Mouse (Mus musculus) liver, embryonic 12.5 days (tissue): ENCODE results near the gene Disp1. TPM values are rescaled to one million over a fixed set of nuclear protein-coding genes. Genes with fewer than 3 reads are reported as not detected.
A peak's percentile ranks its signal among the peaks of the same experiment; 100 is the strongest.

Experiments
- ATAC-seq: fragments of 200-750 bp; cut with Nextera tagmentation; 2 replicates; pipeline ENCODE4 v1.8.0; 2017; ENCODE audit warnings: moderate number of reproducible peaks, mild to moderate bottlenecking, moderate library complexity
- H3K27ac ChIP-seq: fragments of 300-500 bp; sonication (generic); 2 replicates; pipeline ENCODE4 v1.5.1; 2016; ENCODE audit warnings: mild to moderate bottlenecking
- H3K27me3 ChIP-seq: fragments of 300-500 bp; sonication (generic); replicated peaks from 2 replicates; pipeline ENCODE4 v1.6.1; 2016; ENCODE audit warnings: mild to moderate bottlenecking, moderate library complexity
- H3K36me3 ChIP-seq: fragments of 300-500 bp; sonication (generic); 2 replicates; pipeline ENCODE4 v1.6.1; 2016; ENCODE audit warnings: mild to moderate bottlenecking, moderate library complexity
- H3K4me1 ChIP-seq: fragments of 300-500 bp; sonication (generic); 2 replicates; pipeline ENCODE4 v1.6.1; 2016
- H3K4me2 ChIP-seq: fragments of 300-500 bp; sonication (generic); 2 replicates; pipeline ENCODE4 v1.6.1; 2016; ENCODE audit warnings: mild to moderate bottlenecking, moderate library complexity
- H3K4me3 ChIP-seq: fragments of 300-500 bp; sonication (generic); 2 replicates; pipeline ENCODE4 v1.5.1; 2016; ENCODE audit warnings: mild to moderate bottlenecking, moderate library complexity
- H3K9ac ChIP-seq: fragments of 300-500 bp; sonication (generic); 2 replicates; pipeline ENCODE4 v1.6.1; 2016; ENCODE audit warnings: mild to moderate bottlenecking, moderate library complexity
- H3K9me3 ChIP-seq: fragments of 300-500 bp; sonication (generic); replicated peaks from 2 replicates; pipeline ENCODE4 v1.6.1; 2016; ENCODE audit warnings: mild to moderate bottlenecking, moderate library complexity
- WGBS: fragments of 180-500 bp; shearing (Covaris S2); methylation state at CpG from one replicate; pipeline ENCODE4 v1.1.7; 2016; ENCODE audit not compliant: insufficient replicate concordance; 5-methylcytosine and 5-hydroxymethylcytosine counted together
- polyA plus RNA-seq: library from polyadenylated mRNA; unstranded; fragments of >200 nt; fragmentation: Nextera tagmentation; extraction: Ambion mirVana; gene quantifications from 2 replicates; pipeline ENCODE4 v1.2.1, GENCODE M21; 2016

Gene Disp1
- polyA plus RNA-seq, 1 experiment from 2014 or later = 4.0 TPM

DNA sequence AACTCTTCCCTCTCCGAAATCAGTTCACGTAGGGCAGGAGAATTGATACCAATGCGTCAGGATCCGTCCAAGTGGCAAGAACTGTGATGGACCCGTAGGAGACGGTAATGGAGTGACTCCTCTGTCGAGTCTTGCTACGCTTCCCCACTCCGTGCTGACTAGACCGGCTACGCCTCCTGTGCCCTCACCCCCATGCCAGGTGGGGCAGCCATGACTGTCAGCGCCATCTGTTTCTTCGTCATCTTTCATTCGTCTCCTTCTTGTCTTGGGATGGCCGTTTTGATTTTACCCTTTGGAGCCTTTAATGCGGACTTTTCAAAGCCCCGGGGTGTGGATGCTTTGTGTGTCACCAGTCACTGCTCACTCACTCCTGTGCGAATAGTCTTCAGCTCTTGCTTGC, 26.6 kb downstream of the Disp1 start:
- Histone ChIP-seq H3K4me1 (peaks cover 15% of the 10 kb centered on the region; the same call in 1 of the 2 replicates), H3K36me3 (no peaks in the 10 kb centered on the region), H3K27me3 (no peaks in the 10 kb centered on the region), H3K9ac (no peak overlapping the region), H3K4me3 (no peak overlapping the region), H3K4me2 (no peak overlapping the region), H3K27ac (no peak overlapping the region), H3K9me3 (no peaks in the 10 kb centered on the region)
- no peak for ATAC-seq
- 87% methylated on average over 18 of the region's 18 CpGs for WGBS

DNA sequence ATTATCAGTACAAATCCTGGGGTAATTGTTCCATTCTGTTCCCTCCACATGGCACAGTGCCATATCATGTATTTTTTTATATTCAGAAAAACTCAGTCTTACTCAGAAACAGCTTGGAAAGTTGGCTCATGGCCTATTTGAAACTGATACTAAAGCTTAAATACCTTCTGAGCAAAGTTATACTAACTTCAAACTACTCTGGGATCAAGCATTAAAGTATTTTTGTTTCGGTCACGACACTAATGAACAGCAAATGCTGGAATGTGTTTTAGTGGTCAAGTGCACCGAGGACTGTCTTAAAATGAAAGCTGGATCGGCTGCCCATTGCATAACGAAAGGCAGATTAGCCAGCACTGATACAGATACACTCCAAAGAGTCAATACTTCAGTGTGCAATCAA, 27.2 kb downstream of the Disp1 start:
- no peak overlapping the region for H3K4me3 ChIP-seq
- WGBS = 77% methylated on average over 5 of the region's 5 CpGs
- no peak for ATAC-seq

DNA sequence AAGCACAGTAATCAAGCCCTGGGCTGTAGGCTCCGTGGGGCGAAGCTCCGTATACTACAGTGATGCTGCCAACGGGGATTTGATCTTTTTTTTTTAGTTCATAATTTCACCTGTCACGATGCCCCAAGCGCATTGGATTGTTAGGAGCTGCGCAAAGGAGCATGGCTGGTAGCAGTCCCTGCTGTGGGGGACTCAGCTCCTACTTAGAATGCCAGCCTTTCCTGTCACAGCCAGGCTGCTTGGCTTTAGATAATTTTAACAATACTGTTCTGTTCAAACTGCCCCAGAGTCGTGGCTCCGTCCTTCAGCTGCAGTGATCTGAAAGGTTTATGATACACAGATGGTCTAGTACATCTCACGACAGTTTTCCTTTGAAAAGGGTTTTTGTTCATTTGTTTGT, 29.9 kb downstream of the Disp1 start:
- no peaks in the 10 kb centered on the region for H3K27me3 ChIP-seq
- WGBS = 74% methylated on average over 10 of the region's 10 CpGs
- no peaks in the 10 kb centered on the region for H3K9me3 ChIP-seq
- H3K27ac ChIP-seq = no peak overlapping the region
- no peak overlapping the region for H3K4me3 ChIP-seq
- peaks cover 15% of the 10 kb centered on the region; the same call in 1 of the 2 replicates for H3K4me1 ChIP-seq
- no peaks in the 10 kb centered on the region for H3K36me3 ChIP-seq
- ATAC-seq = no peak
- H3K9ac ChIP-seq = no peak overlapping the region
- no peak overlapping the region for H3K4me2 ChIP-seq

More for the DNA sequence above, 27.2 kb downstream of the Disp1 start:
- H3K9ac ChIP-seq = no peak overlapping the region
- no peak overlapping the region for H3K4me2 ChIP-seq
- no peaks in the 10 kb centered on the region for H3K27me3 ChIP-seq
- peaks cover 15% of the 10 kb centered on the region; the same call in 1 of the 2 replicates for H3K4me1 ChIP-seq
- H3K36me3 ChIP-seq = no peaks in the 10 kb centered on the region
- H3K9me3 ChIP-seq = no peaks in the 10 kb centered on the region
- H3K27ac ChIP-seq = no peak overlapping the region

DNA sequence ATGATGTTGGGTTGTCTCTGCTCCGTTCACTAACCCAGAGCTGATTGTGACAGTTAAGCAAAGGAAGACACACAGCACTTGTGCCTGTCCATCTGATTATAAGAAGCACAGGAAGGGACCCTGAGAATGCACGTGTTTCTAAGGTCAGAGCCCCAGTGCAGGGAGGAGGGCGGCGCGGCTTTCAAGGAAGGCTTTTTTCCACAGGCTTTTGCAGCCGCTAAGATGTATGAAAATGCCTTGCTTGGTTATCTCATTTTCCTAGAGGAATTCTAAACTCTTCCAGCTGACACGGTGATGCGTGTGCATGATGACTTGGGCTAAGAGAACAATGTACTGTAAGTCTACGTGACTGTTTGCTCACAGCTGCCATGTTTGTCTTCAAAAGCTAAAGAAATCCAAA, 30.9 kb downstream of the Disp1 start:
- ATAC-seq = no peak
- Histone ChIP-seq H3K27ac (no peak overlapping the region), H3K9me3 (no peaks in the 10 kb centered on the region), H3K4me3 (no peak overlapping the region), H3K36me3 (no peaks in the 10 kb centered on the region), H3K9ac (no peak overlapping the region), H3K27me3 (no peaks in the 10 kb centered on the region), H3K4me1 (peaks cover 16% of the 10 kb centered on the region; the same call in 1 of the 2 replicates), H3K4me2 (no peak overlapping the region)
- WGBS = 71% methylated on average over 9 of the region's 9 CpGs

DNA sequence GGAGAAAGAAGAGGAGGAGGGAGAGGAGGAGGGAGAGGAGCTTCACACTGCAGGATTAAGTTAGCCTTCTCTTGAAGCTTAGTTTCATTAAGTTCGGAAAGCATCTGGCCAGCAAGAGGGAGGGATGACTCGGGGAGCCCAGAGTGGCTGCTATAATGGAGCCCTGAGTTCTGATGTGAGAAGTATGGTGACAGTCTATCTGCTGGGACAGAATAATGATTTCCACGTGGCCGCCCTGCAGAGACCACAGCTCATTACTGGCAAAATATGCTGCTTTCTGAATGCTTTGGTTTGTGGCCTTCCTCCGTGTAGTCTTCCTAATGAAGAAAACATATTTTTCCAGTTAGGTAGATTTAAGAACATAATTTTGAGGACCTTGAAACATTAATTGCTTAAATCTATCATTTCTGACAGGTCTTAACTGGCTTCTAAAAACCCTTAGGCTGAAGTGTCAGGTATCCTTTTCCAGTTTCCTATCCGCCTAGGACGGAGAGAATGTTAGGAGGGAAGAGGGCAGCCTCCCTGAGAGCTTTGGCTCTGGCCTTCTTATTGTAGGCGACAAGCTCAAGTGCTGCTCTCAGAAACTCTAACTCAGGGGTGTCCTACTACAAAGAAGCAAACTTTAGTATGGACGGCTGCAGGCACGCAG, 32.2 kb downstream of the Disp1 start:
- no peak for ATAC-seq
- WGBS = 71% methylated on average over 10 of the region's 10 CpGs
- Histone ChIP-seq H3K4me2 (no peak overlapping the region), H3K36me3 (no peaks in the 10 kb centered on the region), H3K4me3 (no peak overlapping the region), H3K9me3 (no peaks in the 10 kb centered on the region), H3K9ac (no peak overlapping the region), H3K27ac (no peak overlapping the region), H3K4me1 (peaks cover 22% of the 10 kb centered on the region; the same call in 1 of the 2 replicates), H3K27me3 (no peaks in the 10 kb centered on the region)

DNA sequence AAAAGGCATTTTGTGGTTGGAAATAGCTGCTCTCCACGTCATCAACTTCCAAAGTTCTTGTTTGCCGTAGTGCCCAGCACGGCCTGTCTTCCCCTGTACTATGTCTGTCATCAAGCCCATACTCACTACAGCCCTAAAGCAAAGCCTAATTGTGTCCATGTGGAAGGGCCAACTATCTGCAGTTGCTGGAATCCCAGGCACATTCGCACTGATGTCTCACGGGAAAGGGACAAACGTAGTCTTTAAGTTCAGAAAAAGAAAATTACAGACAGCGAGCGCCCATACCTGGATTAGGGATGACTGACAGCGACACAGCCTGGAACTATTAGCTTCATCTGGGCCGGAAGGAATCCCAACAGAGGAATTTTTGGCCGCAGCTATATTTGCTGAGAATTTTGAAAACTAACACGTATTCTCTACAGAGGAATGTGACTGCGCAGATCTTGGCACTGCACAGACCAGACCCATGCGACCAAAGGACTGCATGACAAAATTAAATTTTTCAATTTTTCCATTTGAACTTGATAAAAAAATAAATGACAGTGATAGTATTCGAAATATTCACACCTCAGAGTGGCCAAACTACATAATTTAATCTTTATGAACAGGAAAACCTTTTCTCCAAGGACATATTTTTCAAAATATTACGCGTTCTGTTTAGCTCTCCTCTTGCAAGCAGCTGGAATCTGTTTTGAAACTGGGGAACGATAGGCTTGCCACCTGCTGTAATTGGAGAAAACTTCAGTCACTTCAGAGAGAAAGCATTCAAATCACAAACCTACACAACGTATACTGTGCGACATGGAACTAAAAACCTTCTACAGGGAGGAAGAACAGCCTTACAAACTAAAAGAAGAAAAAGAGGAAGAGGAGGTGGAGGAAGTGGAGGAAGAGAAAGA, 33.0 kb downstream of the Disp1 start:
- Histone ChIP-seq H3K36me3 (no peaks in the 10 kb centered on the region), H3K9me3 (no peaks in the 10 kb centered on the region), H3K4me3 (no peak overlapping the region), H3K27ac (no peak overlapping the region), H3K4me1 (peaks cover 22% of the 10 kb centered on the region; the same call in 1 of the 2 replicates), H3K9ac (no peak overlapping the region), H3K4me2 (no peak overlapping the region), H3K27me3 (no peaks in the 10 kb centered on the region)
- ATAC-seq = no peak
- WGBS = 83% methylated on average over 20 of the region's 20 CpGs

DNA sequence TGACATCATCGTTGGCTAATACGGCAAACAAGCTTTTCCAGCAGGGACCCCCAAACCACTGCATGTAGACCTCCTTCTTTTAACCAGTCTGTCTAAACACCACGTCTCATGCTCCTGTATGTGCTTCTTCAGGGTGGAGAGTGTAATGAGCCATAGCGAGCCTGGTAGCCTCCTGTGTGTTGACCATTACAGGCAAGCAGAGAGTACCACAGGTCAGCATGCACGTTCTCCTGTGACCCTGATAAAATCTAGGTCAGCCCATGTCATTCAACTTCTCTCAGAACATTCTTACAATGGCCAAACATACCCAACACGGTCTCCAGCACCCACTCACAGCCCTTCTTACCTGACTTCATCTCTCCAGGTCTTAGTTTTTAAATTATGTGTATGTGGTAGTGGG, 35.8 kb downstream of the Disp1 start:
- peaks cover 17% of the 10 kb centered on the region for H3K4me1 ChIP-seq
- H3K9me3 ChIP-seq = no peaks in the 10 kb centered on the region
- 0 out of 2 replicates have a peak, but pooled peaks have one; percentile 33 for ATAC-seq
- H3K4me3 ChIP-seq = no peak overlapping the region
- no peaks in the 10 kb centered on the region for H3K27me3 ChIP-seq
- no peak overlapping the region for H3K27ac ChIP-seq
- no peak overlapping the region for H3K4me2 ChIP-seq
- H3K36me3 ChIP-seq = no peaks in the 10 kb centered on the region
- H3K9ac ChIP-seq = no peak overlapping the region
- WGBS = 70% methylated on average over 6 of the region's 6 CpGs

DNA sequence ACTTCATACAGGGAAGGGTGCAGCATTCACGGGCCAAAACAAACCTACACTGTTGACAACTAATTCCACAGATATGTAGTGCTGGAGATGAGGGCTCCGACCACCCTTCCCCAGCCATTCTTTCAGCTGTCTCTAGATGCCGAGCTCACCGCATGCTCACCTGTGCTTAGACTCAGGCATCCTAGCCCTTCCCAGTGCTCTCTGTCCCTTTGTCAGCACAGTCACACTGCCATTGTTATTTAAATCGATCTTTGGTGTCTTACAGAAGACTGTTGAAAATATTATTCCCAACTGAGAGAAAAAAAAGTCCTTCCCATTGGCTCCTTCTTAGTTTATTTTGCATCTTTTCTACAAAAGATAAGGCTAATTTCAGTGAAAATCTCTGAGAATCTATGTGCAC, 36.6 kb downstream of the Disp1 start:
- H3K27me3 ChIP-seq = no peaks in the 10 kb centered on the region
- no peaks in the 10 kb centered on the region for H3K36me3 ChIP-seq
- no peak overlapping the region for H3K9ac ChIP-seq
- no peak overlapping the region for H3K4me3 ChIP-seq
- 78% methylated on average over 5 of the region's 5 CpGs for WGBS
- no peaks in the 10 kb centered on the region for H3K9me3 ChIP-seq
- no peak for ATAC-seq
- H3K27ac ChIP-seq = no peak overlapping the region
- H3K4me2 ChIP-seq = no peak overlapping the region
- H3K4me1 ChIP-seq = peaks cover 14% of the 10 kb centered on the region; the same call in 1 of the 2 replicates

DNA sequence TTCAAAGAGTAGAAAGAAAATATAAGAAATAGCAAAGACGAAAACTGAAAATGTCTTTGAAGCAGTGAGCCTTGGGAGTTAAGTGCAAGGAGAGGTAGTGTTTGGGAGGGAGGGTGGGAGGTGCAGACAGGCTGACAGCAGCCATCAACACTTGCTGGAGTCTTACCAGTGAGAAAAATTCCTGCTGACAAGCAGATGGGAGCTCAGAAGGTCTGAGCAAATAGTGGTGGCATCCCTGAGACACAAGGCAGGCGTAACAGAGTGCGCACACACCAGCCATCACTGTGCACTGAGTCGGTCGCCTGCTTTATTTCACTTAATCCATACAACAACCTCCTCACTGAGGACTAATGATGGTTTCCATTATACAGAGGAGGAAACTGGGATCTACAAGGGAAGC, 37.8 kb downstream of the Disp1 start:
- Histone ChIP-seq H3K27ac (no peak overlapping the region), H3K9me3 (no peaks in the 10 kb centered on the region), H3K4me1 (peaks cover 14% of the 10 kb centered on the region; the same call in 1 of the 2 replicates), H3K36me3 (no peaks in the 10 kb centered on the region), H3K27me3 (no peaks in the 10 kb centered on the region), H3K4me2 (no peak overlapping the region), H3K9ac (no peak overlapping the region), H3K4me3 (no peak overlapping the region)
- no peak for ATAC-seq
- 79% methylated on average over 5 of the region's 5 CpGs for WGBS

DNA sequence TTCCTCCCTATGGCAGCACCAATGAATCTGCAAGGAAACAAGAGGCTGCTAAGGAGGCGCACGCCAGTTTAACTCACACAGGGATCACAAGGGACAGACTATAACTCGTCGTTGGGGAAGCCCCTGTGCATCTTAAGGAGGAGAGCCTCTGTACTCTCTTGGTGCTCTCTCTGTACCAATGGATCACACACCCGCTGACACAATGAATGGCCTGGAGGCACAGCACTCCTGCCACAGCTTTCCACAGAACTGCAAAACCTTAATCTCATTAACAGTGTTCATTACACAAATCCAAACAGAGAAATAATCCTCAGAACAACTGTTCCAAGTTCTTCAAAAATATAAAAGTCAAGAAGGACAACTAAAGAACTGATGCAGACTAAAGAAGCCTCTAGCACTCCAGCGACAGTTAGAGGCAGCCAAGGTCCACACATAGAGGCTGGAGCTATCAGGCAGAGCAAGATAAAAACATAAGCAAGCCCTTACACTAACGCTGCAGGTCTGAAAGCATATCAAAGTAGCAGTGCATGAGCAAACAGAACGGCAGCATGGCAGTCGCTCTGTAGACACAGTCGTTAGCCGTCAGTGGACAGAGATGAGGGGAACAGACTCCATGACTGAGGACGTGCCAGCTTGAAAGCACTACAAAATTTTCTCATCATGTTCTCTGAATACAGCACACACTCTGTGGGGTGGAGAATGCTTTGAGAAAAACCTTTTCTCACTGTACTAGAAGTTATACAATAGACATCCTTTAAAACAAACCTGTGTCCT, 38.5 kb downstream of the Disp1 start:
- H3K4me3 ChIP-seq = no peak overlapping the region
- no peak overlapping the region for H3K9ac ChIP-seq
- no peak overlapping the region for H3K27ac ChIP-seq
- H3K4me1 ChIP-seq = peaks cover 14% of the 10 kb centered on the region; the same call in 1 of the 2 replicates
- H3K9me3 ChIP-seq = no peaks in the 10 kb centered on the region
- no peaks in the 10 kb centered on the region for H3K27me3 ChIP-seq
- no peaks in the 10 kb centered on the region for H3K36me3 ChIP-seq
- H3K4me2 ChIP-seq = no peak overlapping the region
- ATAC-seq = no peak
- WGBS = 55% methylated on average over 12 of the region's 12 CpGs

DNA sequence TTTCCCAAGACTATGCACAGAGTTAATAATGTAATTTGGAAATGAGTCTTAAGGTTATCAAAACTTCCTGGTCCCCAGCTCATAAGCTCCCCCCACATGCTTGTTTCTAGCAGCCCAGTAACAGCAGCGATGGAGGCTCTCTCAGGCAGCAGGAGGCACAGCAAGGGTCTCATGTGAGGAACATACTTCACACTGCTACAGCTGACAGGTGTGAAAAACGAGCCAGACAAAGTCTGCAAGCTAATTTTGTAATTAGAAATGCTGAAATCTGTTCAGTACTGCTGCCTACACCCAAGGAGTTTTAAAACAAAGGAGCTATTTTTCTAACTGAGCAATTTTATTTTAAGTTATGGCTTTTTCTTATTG, 40.3 kb downstream of the Disp1 start:
- Histone ChIP-seq H3K27ac (no peak overlapping the region), H3K9ac (no peak overlapping the region), H3K27me3 (no peaks in the 10 kb centered on the region), H3K36me3 (no peaks in the 10 kb centered on the region), H3K4me1 (peaks cover 14% of the 10 kb centered on the region; the same call in 1 of the 2 replicates), H3K9me3 (no peaks in the 10 kb centered on the region), H3K4me3 (no peak overlapping the region), H3K4me2 (no peak overlapping the region)
- no peak for ATAC-seq
- WGBS = 54% methylated on average over 2 of the region's 2 CpGs
